Mouse (Mus musculus) inflammation-experienced regulatory T-cells, adult 16 weeks (primary cell): ENCODE results near the gene Itga7. TPM values are rescaled to one million over a fixed set of nuclear protein-coding genes. Genes with fewer than 3 reads are reported as not detected.

Source experiments
- polyA plus RNA-seq: library from polyadenylated mRNA; unstranded; fragments of 100-300 nt; shearing (Covaris generic); gene quantifications from one replicate; pipeline ENCODE4 v1.2.1, GENCODE M21; 2017

Gene Itga7
- polyA plus RNA-seq = 9.1 TPM

GRCm38 (mm10) chr10:128933574-128933973 lies at the start of gene Itga7:
Gene Itga7, plus strand, starts transcription at chr10:128933818.

GRCm38 (mm10) chr10:128891296-128892094 lies 42.1 kb upstream of the Itga7 start, which contains the start of gene Gdf11:
Gene Gdf11, minus strand, starts transcription at chr10:128891718.

GRCm38 (mm10) chr10:128900698-128901097 lies 32.9 kb upstream of the Itga7 start, which contains the start of gene Cd63:
Gene Cd63, plus strand, starts transcription at chr10:128900989.

GRCm38 (mm10) chr10:128922822-128923012 lies 10.9 kb upstream of the Itga7 start, which contains the start of gene Rdh5:
Gene Rdh5, minus strand, starts transcription at chr10:128922888.

GRCm38 (mm10) chr10:128923935-128924334 lies 9.7 kb upstream of the Itga7 start, which contains the start of gene Bloc1s1:
Gene Bloc1s1, minus strand, starts transcription at chr10:128924035.

GRCm38 (mm10) chr10:128960590-128961584 lies 27.3 kb downstream of the Itga7 start, which contains the start of gene Mettl7b:
Gene Mettl7b, minus strand, starts transcription at chr10:128960988.

GRCm38 (mm10) chr10:128989131-128989530 lies 55.5 kb downstream of the Itga7 start, which contains the start of gene Olfr9:
Gene Olfr9, plus strand, starts transcription at chr10:128989431.

Other genes starting within 250 kb of the Itga7 start
- gene Rab5b, start 237.6 kb upstream of the Itga7 start, polyA plus RNA-seq = 56.8 TPM
- 4.6 TPM for gene Pmel, start 229.6 kb upstream of the Itga7 start, polyA plus RNA-seq
- 47.2 TPM for gene Cdk2, start 228.8 kb upstream of the Itga7 start, polyA plus RNA-seq
- gene Dgka, start 189.0 kb upstream of the Itga7 start, polyA plus RNA-seq = 706 TPM
- gene Pym1, start 185.9 kb upstream of the Itga7 start, polyA plus RNA-seq = 31.6 TPM
- not detected for gene Mmp19, start 142.9 kb upstream of the Itga7 start, polyA plus RNA-seq
- gene Dnajc14, start 129.8 kb upstream of the Itga7 start, polyA plus RNA-seq = 136 TPM
- 6.1 TPM for gene Tmem198b, start 129.4 kb upstream of the Itga7 start, polyA plus RNA-seq
- 149 TPM for gene Sarnp, start 116.5 kb upstream of the Itga7 start, polyA plus RNA-seq
- 89.2 TPM for gene Ormdl2, start 112.2 kb upstream of the Itga7 start, polyA plus RNA-seq
- 1.2 TPM for gene Gdf11, start 42.1 kb upstream of the Itga7 start, polyA plus RNA-seq
- 1.2 TPM for gene Cd63, start 32.8 kb upstream of the Itga7 start, polyA plus RNA-seq
- gene Rdh5, start 10.9 kb upstream of the Itga7 start, polyA plus RNA-seq = 21.9 TPM
- 196 TPM for gene Bloc1s1, start 9.8 kb upstream of the Itga7 start, polyA plus RNA-seq
- not detected for gene Mettl7b, start 27.2 kb downstream of the Itga7 start, polyA plus RNA-seq
- not detected for gene Olfr9, start 55.6 kb downstream of the Itga7 start, polyA plus RNA-seq
- gene Olfr763, start 77.0 kb downstream of the Itga7 start, polyA plus RNA-seq = not detected
- not detected for gene Olfr764-ps1, start 106.1 kb downstream of the Itga7 start, polyA plus RNA-seq
- gene Olfr765, start 116.2 kb downstream of the Itga7 start, polyA plus RNA-seq = not detected
- gene Olfr766-ps1, start 135.2 kb downstream of the Itga7 start, polyA plus RNA-seq = not detected
- gene Olfr767, start 149.1 kb downstream of the Itga7 start, polyA plus RNA-seq = not detected
- not detected for gene Olfr768, start 165.6 kb downstream of the Itga7 start, polyA plus RNA-seq
- not detected for gene Olfr769, start 184.0 kb downstream of the Itga7 start, polyA plus RNA-seq
- not detected for gene Olfr770, start 205.2 kb downstream of the Itga7 start, polyA plus RNA-seq
- not detected for gene Olfr771, start 230.9 kb downstream of the Itga7 start, polyA plus RNA-seq
- gene Olfr772, start 244.1 kb downstream of the Itga7 start, polyA plus RNA-seq = not detected